Mouse (Mus musculus): ENCODE data around the gene Slc37a3.

GRCm38 (mm10) chr6:39372727-39373126 is 4.7 kb downstream of the Slc37a3 start:
- TF ChIP-seq CTCF (IDR thresholded peaks at IDR 0.05; ENCODE audit: low read depth) (no peak), EP300 (IDR thresholded peaks at IDR 0.05; ENCODE audit: low read depth) (no peak)

Measured in liver, embryonic 14.5 days (tissue).